Mouse (Mus musculus) liver, postnatal 0 days (tissue): Measurements from ENCODE around the gene Gkap1. TPM values are rescaled to one million over a fixed set of nuclear protein-coding genes. Genes with fewer than 3 reads are reported as not detected.

Source experiments
- ATAC-seq: fragments of 200-750 bp; cut with Nextera tagmentation; 2 replicates; pipeline ENCODE4 v1.8.0; 2017; ENCODE audit warnings: mild to moderate bottlenecking, moderate library complexity
- DNase-seq: peaks from one replicate; pipeline ENCODE4 v3.0.0-alpha.2; 2016
- H3K27ac ChIP-seq: fragments of 300-500 bp; sonication (generic); 2 replicates; pipeline ENCODE4 v1.5.1; 2014; ENCODE audit warnings: antibody characterized with exemption, moderate library complexity, mild to moderate bottlenecking, low read depth
- H3K27me3 ChIP-seq: fragments of 300-500 bp; sonication (generic); 2 replicates; pipeline ENCODE4 v1.6.1; 2014; ENCODE audit warnings: low read length, control low read depth, mixed read lengths; ENCODE audit not compliant: insufficient read depth
- H3K36me3 ChIP-seq: fragments of 300-500 bp; sonication (generic); replicated peaks from 2 replicates; pipeline ENCODE4 v1.6.1; 2014; ENCODE audit warnings: mild to moderate bottlenecking, control low read depth, low read length, moderate library complexity, mixed read lengths; ENCODE audit not compliant: insufficient read depth
- H3K4me1 ChIP-seq: fragments of 300-500 bp; sonication (generic); 2 replicates; pipeline ENCODE4 v1.6.1; 2014; ENCODE audit warnings: antibody characterized with exemption, mild to moderate bottlenecking, control low read depth; ENCODE audit not compliant: insufficient read depth
- H3K4me2 ChIP-seq: fragments of 300-500 bp; sonication (generic); 2 replicates; pipeline ENCODE4 v1.6.1; 2014; ENCODE audit warnings: low read depth, mild to moderate bottlenecking, low read length, moderate library complexity, mixed read lengths
- H3K4me3 ChIP-seq: fragments of 300-500 bp; sonication (generic); 2 replicates; pipeline ENCODE4 v1.5.1; 2014; ENCODE audit warnings: low read depth, low read length
- H3K9ac ChIP-seq: fragments of 300-500 bp; sonication (generic); replicated peaks from 2 replicates; pipeline ENCODE4 v1.6.1; 2014; ENCODE audit warnings: mild to moderate bottlenecking, moderate library complexity
- H3K9me3 ChIP-seq: fragments of 300-500 bp; sonication (generic); 2 replicates; pipeline ENCODE4 v1.6.1; 2016; ENCODE audit warnings: mild to moderate bottlenecking, control low read depth, low read length, mixed read lengths
- CTCF ChIP-seq: sonication (generic); IDR thresholded peaks from 2 replicates; pipeline ENCODE4 v1.5.1; 2016; ENCODE audit warnings: antibody characterized with exemption, low read depth
- EP300 ChIP-seq: IDR thresholded peaks from 2 replicates; pipeline ENCODE4 v1.6.1; 2016; ENCODE audit warnings: antibody characterized with exemption, low read depth, mild to moderate bottlenecking
- WGBS: fragments of 180-500 bp; shearing (Covaris S2); extraction: QIAGEN DNeasy Blood & Tissue Kit; methylation state at CpG from one replicate; pipeline ENCODE4 v1.1.7; 2014; ENCODE audit not compliant: insufficient replicate concordance; 5-methylcytosine and 5-hydroxymethylcytosine counted together
- polyA plus RNA-seq: library from polyadenylated mRNA; unstranded; fragments of >200 nt; fragmentation: Nextera tagmentation; extraction: Ambion mirVana; gene quantifications from 2 replicates; pipeline ENCODE4 v1.2.1, GENCODE M21; 2015

The Gkap1 gene
- polyA plus RNA-seq, 1 experiment from 2014 or later: 10.4 TPM

- H3K36me3 ChIP-seq: no peaks in the 10 kb centered on the region
- H3K9me3 ChIP-seq: no peaks in the 10 kb centered on the region
- H3K27me3 ChIP-seq: no peaks in the 10 kb centered on the region
- no peak overlapping the region for H3K9ac ChIP-seq
- no peak for DNase-seq
- H3K4me1 ChIP-seq: no peaks in the 10 kb centered on the region
- no peak overlapping the region for H3K4me3 ChIP-seq
- no peak for ATAC-seq
- no peak overlapping the region for H3K27ac ChIP-seq
- WGBS: 62% methylated on average over 2 of the region's 2 CpGs
- H3K4me2 ChIP-seq: no peak overlapping the region
- TF ChIP-seq CTCF: no peak
- TF ChIP-seq EP300: no peak
Measured at GRCm38 (mm10) chr13:58305230-58305629, 29.7 kb upstream of the Gkap1 start.

- Histone ChIP-seq H3K4me1 (no peaks in the 10 kb centered on the region), H3K27me3 (no peaks in the 10 kb centered on the region), H3K9ac (no peak overlapping the region), H3K9me3 (no peaks in the 10 kb centered on the region), H3K27ac (no peak overlapping the region), H3K4me3 (no peak overlapping the region), H3K4me2 (no peak overlapping the region), H3K36me3 (no peaks in the 10 kb centered on the region)
- DNase-seq (no peak), ATAC-seq (no peak)
- TF ChIP-seq CTCF: no peak
- no peak for TF ChIP-seq EP300
- 75% methylated on average over 9 of the region's 9 CpGs for WGBS
Measured at GRCm38 (mm10) chr13:58302421-58303145, 27.1 kb upstream of the Gkap1 start.

DNA sequence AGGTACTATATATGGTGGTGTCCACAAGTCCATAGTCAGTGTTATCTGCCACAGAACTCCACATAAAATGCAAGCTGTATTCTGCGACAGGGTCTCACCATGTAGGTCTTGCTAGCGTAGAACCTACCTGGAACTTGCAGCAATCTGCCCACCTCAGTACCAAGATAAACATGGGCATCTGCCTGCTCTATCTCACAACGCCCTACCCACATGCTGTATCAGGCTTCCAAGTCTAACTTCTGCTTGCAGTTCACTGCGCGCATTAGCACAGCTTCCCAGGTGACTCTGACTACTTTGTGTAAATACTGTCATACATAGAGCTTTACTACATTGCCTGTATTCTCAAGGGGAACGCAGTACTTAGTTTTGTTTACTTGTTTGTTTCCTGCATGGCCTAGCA is 26.5 kb upstream of the Gkap1 start:
- Histone ChIP-seq H3K27ac (no peak overlapping the region), H3K9ac (no peak overlapping the region), H3K27me3 (no peaks in the 10 kb centered on the region), H3K36me3 (no peaks in the 10 kb centered on the region), H3K4me3 (no peak overlapping the region), H3K9me3 (no peaks in the 10 kb centered on the region), H3K4me2 (no peak overlapping the region), H3K4me1 (no peaks in the 10 kb centered on the region)
- WGBS: 77% methylated on average over 6 of the region's 6 CpGs
- TF ChIP-seq CTCF: no peak
- no peak for TF ChIP-seq EP300
- no peak for DNase-seq
- ATAC-seq: no peak

- no peak overlapping the region for H3K4me3 ChIP-seq
- TF ChIP-seq EP300 (no peak), CTCF (no peak)
- 70% methylated on average over 3 of the region's 3 CpGs for WGBS
- no peaks in the 10 kb centered on the region for H3K4me1 ChIP-seq
- no peaks in the 10 kb centered on the region for H3K9me3 ChIP-seq
- no peak overlapping the region for H3K9ac ChIP-seq
- no peaks in the 10 kb centered on the region for H3K27me3 ChIP-seq
- H3K36me3 ChIP-seq: no peaks in the 10 kb centered on the region
- H3K4me2 ChIP-seq: no peak overlapping the region
- no peak for ATAC-seq
- DNase-seq: no peak
- H3K27ac ChIP-seq: no peak overlapping the region
Measured at GRCm38 (mm10) chr13:58298756-58299155, 23.3 kb upstream of the Gkap1 start.

GRCm38 (mm10) chr13:58295582-58295981 is 20.1 kb upstream of the Gkap1 start:
- Histone ChIP-seq H3K9me3 (no peaks in the 10 kb centered on the region), H3K27me3 (no peaks in the 10 kb centered on the region), H3K27ac (no peak overlapping the region), H3K4me1 (no peaks in the 10 kb centered on the region), H3K36me3 (no peaks in the 10 kb centered on the region), H3K4me3 (no peak overlapping the region), H3K9ac (no peak overlapping the region), H3K4me2 (no peak overlapping the region)
- ATAC-seq (no peak), DNase-seq (no peak)
- TF ChIP-seq CTCF (no peak), EP300 (no peak)
- 51% methylated on average over 3 of the region's 3 CpGs for WGBS

DNA sequence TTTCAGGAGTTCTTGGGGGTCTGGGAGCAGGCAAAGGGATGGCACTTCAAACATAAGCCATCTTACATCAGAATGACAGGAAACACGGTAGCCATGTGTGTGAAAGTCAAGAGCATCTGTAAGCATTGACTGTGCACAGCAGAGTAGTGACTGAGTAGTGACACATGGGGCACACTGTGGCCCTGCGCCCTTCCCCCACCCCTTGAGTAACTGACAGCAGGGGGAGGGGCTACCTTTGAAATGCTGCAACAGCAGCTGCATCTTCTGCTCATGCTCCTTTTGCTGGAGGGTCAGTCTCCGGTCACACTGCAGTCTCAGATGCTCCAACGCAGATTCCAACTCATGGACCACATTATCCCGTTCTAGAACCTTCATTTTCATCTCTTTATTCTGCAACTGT is 17.3 kb upstream of the Gkap1 start:
- 41% methylated on average over 5 of the region's 5 CpGs for WGBS
- DNase-seq (no peak), ATAC-seq (no peak)

More for the DNA sequence above, 17.3 kb upstream of the Gkap1 start:
- TF ChIP-seq EP300 (no peak), CTCF (no peak)
- H3K27ac ChIP-seq: no peak overlapping the region
- H3K9ac ChIP-seq: no peak overlapping the region
- H3K4me3 ChIP-seq: no peak overlapping the region
- H3K4me2 ChIP-seq: no peak overlapping the region
- H3K27me3 ChIP-seq: no peaks in the 10 kb centered on the region
- H3K9me3 ChIP-seq: no peaks in the 10 kb centered on the region
- H3K4me1 ChIP-seq: no peaks in the 10 kb centered on the region
- H3K36me3 ChIP-seq: no peaks in the 10 kb centered on the region
